Mouse (Mus musculus) forebrain, embryonic 14.5 days (tissue): Measurements from ENCODE around the gene Myd88. TPM values are rescaled to one million over a fixed set of nuclear protein-coding genes. Genes with fewer than 3 reads are reported as not detected.

Experiments used
- ATAC-seq: fragments of 200-750 bp; cut with Nextera tagmentation; 2 replicates; pipeline ENCODE4 v1.8.0; 2017; ENCODE audit warnings: mild to moderate bottlenecking, moderate library complexity
- DNase-seq: peaks from one replicate; pipeline ENCODE4 v3.0.0-alpha.2; 2015; ENCODE audit warnings: low spot score
- H3K27ac ChIP-seq: fragments of 300-500 bp; sonication (generic); 2 replicates; pipeline ENCODE4 v1.5.1; 2014; ENCODE audit warnings: low read depth, mild to moderate bottlenecking, control low read depth, low read length, moderate library complexity
- H3K27me3 ChIP-seq: fragments of 300-500 bp; sonication (generic); replicated peaks from 2 replicates; pipeline ENCODE4 v1.6.1; 2014; ENCODE audit warnings: low read length, control low read depth, mixed read lengths; ENCODE audit not compliant: control insufficient read depth, insufficient read depth
- H3K36me3 ChIP-seq: fragments of 300-500 bp; sonication (generic); 2 replicates; pipeline ENCODE4 v1.6.1; 2014; ENCODE audit warnings: low read length, control low read depth; ENCODE audit not compliant: control insufficient read depth, insufficient read depth
- H3K4me1 ChIP-seq: fragments of 300-500 bp; sonication (generic); 2 replicates; pipeline ENCODE4 v1.6.1; 2014; ENCODE audit warnings: antibody characterized with exemption, low read length, control low read depth; ENCODE audit not compliant: control insufficient read depth, insufficient read depth
- H3K4me2 ChIP-seq: fragments of 300-500 bp; sonication (generic); 2 replicates; pipeline ENCODE4 v1.6.1; 2014; ENCODE audit warnings: mild to moderate bottlenecking, control low read depth, low read length
- H3K4me3 ChIP-seq: fragments of 300-500 bp; sonication (generic); 2 replicates; pipeline ENCODE4 v1.5.1; 2014; ENCODE audit warnings: low read depth, low read length, control low read depth
- H3K9ac ChIP-seq: fragments of 300-500 bp; sonication (generic); 2 replicates; pipeline ENCODE4 v1.6.1; 2014; ENCODE audit warnings: mild to moderate bottlenecking, low read length, control low read depth, moderate library complexity
- H3K9me3 ChIP-seq: fragments of 300-500 bp; sonication (generic); replicated peaks from 2 replicates; pipeline ENCODE4 v1.6.1; 2016; ENCODE audit warnings: low read length, control low read depth, mixed read lengths; ENCODE audit not compliant: control insufficient read depth
- WGBS: fragments of 180-500 bp; shearing (Covaris S2); extraction: QIAGEN DNeasy Blood & Tissue Kit; methylation state at CpG from one replicate; pipeline ENCODE4 v1.1.7; 2014; 5-methylcytosine and 5-hydroxymethylcytosine counted together
- polyA plus RNA-seq: library from polyadenylated mRNA; unstranded; fragments of >200 nt; fragmentation: Nextera tagmentation; extraction: Ambion mirVana; gene quantifications from 2 replicates; pipeline ENCODE4 v1.2.1, GENCODE M21; 2014

The Myd88 gene
- polyA plus RNA-seq, 1 experiment from 2014 or later, result 5.7 TPM

- no peak overlapping the region for H3K9ac ChIP-seq
- H3K4me1 ChIP-seq, result no peaks in the 10 kb centered on the region
- no peak overlapping the region for H3K27ac ChIP-seq
- ATAC-seq (no peak), DNase-seq (no peak)
- no peaks in the 10 kb centered on the region for H3K9me3 ChIP-seq
- H3K36me3 ChIP-seq, result peaks cover 12% of the 10 kb centered on the region
- WGBS, result 70% methylated on average over 3 of the region's 3 CpGs
- no peaks in the 10 kb centered on the region for H3K27me3 ChIP-seq
- no peak overlapping the region for H3K4me3 ChIP-seq
- no peak overlapping the region for H3K4me2 ChIP-seq
Measured at GRCm38 (mm10) chr9:119290791-119291190, 50.4 kb downstream of the Myd88 start.

Other genes with a start within 250 kb of the Myd88 start
- gene Plcd1, start 247.9 kb downstream of the Myd88 start, polyA plus RNA-seq, result 10.5 and 12.1 TPM in 2 replicates
- gene Dlec1, start 238.9 kb downstream of the Myd88 start, polyA plus RNA-seq, result 0.33 and 0.70 TPM in 2 replicates
- 1.3 TPM in 2 replicates for gene Acaa1b, start 184.3 kb downstream of the Myd88 start, polyA plus RNA-seq
- gene Gm47289, start 182.2 kb downstream of the Myd88 start, polyA plus RNA-seq, result not detected in 2 replicates
- gene Slc22a13, start 132.3 kb downstream of the Myd88 start, polyA plus RNA-seq, result not detected in 2 replicates
- gene Oxsr1, start 19.0 kb downstream of the Myd88 start, polyA plus RNA-seq, result 13.5 and 14.9 TPM in 2 replicates
- 92.0 and 95.0 TPM in 2 replicates for gene Acaa1a, start 1.7 kb downstream of the Myd88 start, polyA plus RNA-seq
- gene Xylb, start 16.0 kb upstream of the Myd88 start, polyA plus RNA-seq, result 2.4 and 4.1 TPM in 2 replicates
- gene Slc22a14, start 24.1 kb upstream of the Myd88 start, polyA plus RNA-seq, result not detected in 2 replicates
- gene Acvr2b, start 60.7 kb upstream of the Myd88 start, polyA plus RNA-seq, result 25.9 and 27.5 TPM in 2 replicates
- gene Exog, start 103.5 kb upstream of the Myd88 start, polyA plus RNA-seq, result 54.2 and 64.7 TPM in 2 replicates
- 0.39 and 0.59 TPM in 2 replicates for gene Scn5a, start 237.6 kb upstream of the Myd88 start, polyA plus RNA-seq